Mouse (Mus musculus): Measurements from ENCODE around the gene Iapp. TPM values are rescaled to one million over a fixed set of nuclear protein-coding genes. Genes with fewer than 3 reads are reported as not detected.

Gene Iapp
- 0.17 and 0.29 TPM in 2 replicates for polyA plus RNA-seq (2012; rRNA removed)

GRCm38 (mm10) chr6:142298098-142298497 is at the start of gene Iapp:
TSS of gene Iapp (plus strand) at chr6:142298423.

GRCm38 (mm10) chr6:142322881-142323280 is 24.7 kb downstream of the Iapp start, which contains the start of gene Slco1a5:
TSS of gene Slco1a5 (minus strand) at chr6:142322981.

GRCm38 (mm10) chr6:142345440-142346038 is 47.3 kb downstream of the Iapp start, which contains the start of gene Pyroxd1:
TSS of gene Pyroxd1 (plus strand) at chr6:142345654.

Other genes with a start within 250 kb of the Iapp start
- gene Slco1a6, start 89.9 kb upstream of the Iapp start, polyA plus RNA-seq (2012; rRNA removed) = not detected in 2 replicates
- gene Slco1a5, start 24.6 kb downstream of the Iapp start, polyA plus RNA-seq (2012; rRNA removed) = not detected in 2 replicates
- 2.1 and 2.6 TPM in 2 replicates for gene Pyroxd1, start 47.2 kb downstream of the Iapp start, polyA plus RNA-seq (2012; rRNA removed)
- 0.30 and 0.81 TPM in 2 replicates for gene Recql, start 88.7 kb downstream of the Iapp start, polyA plus RNA-seq (2012; rRNA removed)
- gene Golt1b, start 88.8 kb downstream of the Iapp start, polyA plus RNA-seq (2012; rRNA removed) = 1.6 and 2.4 TPM in 2 replicates
- gene Spx, start 115.0 kb downstream of the Iapp start, polyA plus RNA-seq (2012; rRNA removed) = 0.11 and 0.34 TPM in 2 replicates
- gene Gys2, start 174.7 kb downstream of the Iapp start, polyA plus RNA-seq (2012; rRNA removed) = 0.04 TPM in 1 of 2 replicates, not detected in the other
- gene Ldhb, start 209.5 kb downstream of the Iapp start, polyA plus RNA-seq (2012; rRNA removed) = 85.4 and 92.1 TPM in 2 replicates

Data from stomach, adult 2 months (tissue).